Mouse (Mus musculus): ENCODE data around the gene Itga2b. TPM values are rescaled to one million over a fixed set of nuclear protein-coding genes. Genes with fewer than 3 reads are reported as not detected.

The Itga2b gene
- total RNA-seq, 2 experiments from 2014 or later: 3.5 to 4.5 TPM

Small RNA genes within 50 kb of the gene (microRNA-seq; reads per million reads assigned to microRNA genes)
- not detected for gene Mir6930

Other genes starting within 250 kb of the Itga2b start
- gene Hdac5, start 240.0 kb downstream of the Itga2b start, total RNA-seq (2021): 100 to 1,000 TPM; 129 to 136 TPM
- under 1 TPM; 0.10 to 0.39 TPM for gene BC030867, start 221.2 kb downstream of the Itga2b start, total RNA-seq (2021)
- under 1 TPM; 0.61 to 0.68 TPM for gene Asb16, start 201.4 kb downstream of the Itga2b start, total RNA-seq (2021)
- 10 to 100 TPM; 20.7 to 23.3 TPM for gene Tmub2, start 185.2 kb downstream of the Itga2b start, total RNA-seq (2021)
- gene Atxn7l3, start 173.5 kb downstream of the Itga2b start, total RNA-seq (2021): 10 to 100 TPM; 21.1 to 21.7 TPM
- 10 to 100 TPM; 56.7 to 57.3 TPM for gene Ubtf, start 150.4 kb downstream of the Itga2b start, total RNA-seq (2021)
- 1 to 10 TPM; 5.3 to 9.5 TPM for gene Slc4a1, start 103.9 kb downstream of the Itga2b start, total RNA-seq (2021)
- not detected for gene Rundc3a, start 76.7 kb downstream of the Itga2b start, total RNA-seq (2021)
- gene Slc25a39, start 62.2 kb downstream of the Itga2b start, total RNA-seq (2021): 100 to 1,000 TPM; 163 to 175 TPM
- 100 to 1,000 TPM; 101 to 104 TPM for gene Grn, start 39.8 kb downstream of the Itga2b start, total RNA-seq (2021)
- gene Fam171a2, start 22.4 kb downstream of the Itga2b start, total RNA-seq (2021): 1 to 10 TPM; 5.8 to 6.5 TPM
- 10 to 100 TPM; 19.3 to 23.2 TPM for gene Gpatch8, start 86.3 kb upstream of the Itga2b start, total RNA-seq (2021)
- gene Gm11627, start 109.3 kb upstream of the Itga2b start, total RNA-seq (2021): 1 to 10 TPM; 2.2 TPM
- 1 to 10 TPM; 4.7 to 5.0 TPM for gene Fzd2, start 134.3 kb upstream of the Itga2b start, total RNA-seq (2021)
- not detected for gene Meioc, start 193.6 kb upstream of the Itga2b start, total RNA-seq (2021)
- 10 to 100 TPM; 21.2 to 22.8 TPM for gene Ccdc43, start 227.7 kb upstream of the Itga2b start, total RNA-seq (2021)

Data from heart, postnatal 25 days (tissue).